Mouse (Mus musculus): Measurements from ENCODE around the gene Cadm1.

Gene Cadm1

DNA sequence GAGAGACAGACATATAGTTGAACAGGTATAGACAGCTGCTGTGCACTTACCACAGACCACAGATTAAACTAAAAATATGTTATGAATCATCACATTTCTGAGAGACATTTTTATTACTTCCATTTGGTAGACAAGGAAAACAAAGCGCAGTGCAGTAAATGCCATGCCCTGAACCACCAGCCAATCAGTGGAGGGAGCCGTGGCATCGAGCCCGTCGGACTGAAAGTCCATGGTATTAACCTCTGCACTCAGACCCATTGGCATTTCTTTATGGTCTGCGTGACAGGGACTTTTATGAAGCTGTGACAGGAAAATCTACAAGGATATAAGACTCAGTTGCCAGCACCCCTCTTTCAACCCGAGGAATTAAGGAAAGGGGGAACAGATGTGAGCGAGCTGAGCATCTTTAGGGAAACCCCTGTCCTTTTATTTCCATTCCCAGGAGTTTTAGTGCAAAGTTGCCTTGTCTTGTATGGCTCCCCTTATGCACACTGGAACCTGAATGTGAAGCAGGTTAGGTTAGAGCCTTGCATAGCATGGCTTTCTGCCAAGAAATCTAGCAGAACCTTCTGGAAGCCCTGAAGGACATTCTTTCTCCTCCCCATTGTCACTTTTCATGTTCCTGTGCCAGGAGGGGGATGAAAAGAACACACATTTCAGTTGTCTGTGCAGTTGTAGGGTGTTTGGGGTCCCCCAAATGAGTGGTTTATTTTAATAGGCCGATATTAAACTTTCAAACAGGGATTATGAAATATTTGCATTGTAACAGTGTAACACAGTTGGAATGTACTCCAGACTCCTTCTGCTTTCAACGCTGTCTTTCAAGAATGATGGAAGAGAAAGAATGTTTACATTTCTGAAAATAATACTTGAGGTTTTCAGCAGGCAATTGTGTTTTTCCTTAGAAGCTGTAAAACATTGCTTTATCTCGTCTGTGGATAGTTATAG, 145.1 kb downstream of the Cadm1 start:
- DNase-seq (ENCODE audit: low spot score) = no peak

DNA sequence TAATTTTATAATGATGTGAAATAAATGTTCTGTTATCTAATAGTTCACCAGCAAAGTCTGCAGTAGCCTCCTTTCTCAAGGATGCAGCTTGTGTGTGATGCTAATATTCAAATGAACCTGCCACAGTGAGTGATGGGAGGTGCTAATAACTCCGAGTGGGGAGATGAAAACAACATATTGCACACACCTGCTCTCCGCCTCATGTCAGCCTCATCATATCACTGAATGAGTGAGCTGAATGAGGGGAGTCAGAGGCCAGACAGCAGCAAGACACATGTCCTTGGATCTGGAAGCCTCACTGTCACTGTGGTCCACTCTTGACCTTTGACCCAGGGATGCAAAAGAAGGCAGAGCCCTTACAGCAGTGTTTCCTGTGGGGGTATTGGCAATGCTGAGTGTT, 156.9 kb downstream of the Cadm1 start:
- DNase-seq (ENCODE audit: low spot score) = no peak

DNA sequence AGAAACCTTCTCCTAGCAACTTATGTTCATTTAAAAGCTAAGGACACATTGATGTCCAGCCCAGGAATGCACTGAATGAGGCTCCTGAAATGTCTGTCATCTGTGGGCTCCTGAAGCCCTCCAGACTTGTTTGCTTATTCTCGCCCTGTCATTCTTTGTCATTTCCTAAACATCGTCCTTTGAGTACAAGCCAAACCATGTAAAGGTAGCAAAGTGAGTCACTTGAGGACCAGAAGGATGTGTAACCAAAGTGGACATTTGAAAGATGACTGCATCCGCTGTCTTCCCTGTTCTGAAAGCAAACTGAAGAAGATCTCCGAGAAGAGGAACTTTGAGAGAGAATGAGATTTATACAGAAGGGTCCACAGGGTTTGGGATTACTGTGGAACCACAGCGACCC, 157.6 kb downstream of the Cadm1 start:
- DNase-seq (ENCODE audit: low spot score) = no peak

DNA sequence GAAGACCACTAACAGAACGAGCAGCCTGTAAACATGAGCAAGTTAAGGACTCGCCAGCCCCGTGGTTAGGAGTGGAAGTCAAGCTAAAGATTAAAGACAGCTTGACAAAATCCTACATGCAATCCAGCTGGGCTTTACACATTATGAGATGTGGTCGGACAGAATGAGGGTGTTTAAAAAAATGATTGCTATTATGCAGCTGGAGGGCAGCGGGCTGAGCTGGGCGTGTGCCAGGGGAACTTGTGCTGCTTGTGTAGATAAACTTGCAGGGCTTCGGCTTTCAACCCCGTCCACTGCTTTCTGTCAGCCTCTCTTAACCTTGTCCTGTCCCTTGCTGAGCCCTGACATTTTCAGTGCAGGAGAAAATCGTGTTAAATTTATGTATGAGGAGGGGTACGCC, 158.3 kb downstream of the Cadm1 start:
- no peak for DNase-seq (ENCODE audit: low spot score)

DNA sequence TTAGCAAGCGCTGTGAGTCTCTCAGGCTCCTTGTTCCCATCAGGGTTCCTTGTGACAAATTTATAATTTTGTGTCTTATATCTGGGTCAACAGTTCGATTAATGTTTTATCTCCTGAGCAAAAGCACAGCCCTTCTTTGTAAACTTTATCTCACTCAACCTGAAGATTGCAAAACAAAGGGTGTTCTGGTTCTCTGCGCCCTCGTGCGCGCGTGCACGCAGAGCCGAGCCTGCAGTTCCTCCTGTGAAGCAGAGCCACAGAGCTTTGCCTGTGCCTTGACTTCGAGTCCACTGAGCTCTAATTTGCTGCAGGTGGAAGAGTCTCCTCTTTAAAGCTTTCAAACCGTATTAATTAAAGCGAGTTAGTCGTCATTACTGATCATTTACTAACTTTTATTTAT, 162.9 kb downstream of the Cadm1 start:
- no peak for DNase-seq (ENCODE audit: low spot score)

DNA sequence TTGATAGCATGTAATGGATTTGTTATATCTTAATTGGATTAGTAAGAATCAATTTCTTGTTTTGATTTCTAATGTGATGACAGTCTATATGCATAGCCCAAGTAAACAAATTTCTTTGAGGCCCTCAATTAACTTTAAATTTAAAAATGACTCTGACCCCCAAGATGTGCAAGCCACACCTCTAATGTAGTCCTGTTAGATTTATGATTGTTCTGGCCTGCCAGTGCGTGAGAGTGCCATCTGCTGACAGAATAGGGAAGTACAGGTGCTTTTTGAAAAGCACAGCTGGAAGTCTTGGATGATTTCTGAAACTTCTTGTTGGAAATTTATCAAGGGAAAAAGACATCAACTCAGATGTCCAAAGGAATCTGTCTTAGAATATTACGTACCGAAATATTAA, 169.1 kb downstream of the Cadm1 start:
- peak; percentile 75 for DNase-seq (ENCODE audit: low spot score)

DNA sequence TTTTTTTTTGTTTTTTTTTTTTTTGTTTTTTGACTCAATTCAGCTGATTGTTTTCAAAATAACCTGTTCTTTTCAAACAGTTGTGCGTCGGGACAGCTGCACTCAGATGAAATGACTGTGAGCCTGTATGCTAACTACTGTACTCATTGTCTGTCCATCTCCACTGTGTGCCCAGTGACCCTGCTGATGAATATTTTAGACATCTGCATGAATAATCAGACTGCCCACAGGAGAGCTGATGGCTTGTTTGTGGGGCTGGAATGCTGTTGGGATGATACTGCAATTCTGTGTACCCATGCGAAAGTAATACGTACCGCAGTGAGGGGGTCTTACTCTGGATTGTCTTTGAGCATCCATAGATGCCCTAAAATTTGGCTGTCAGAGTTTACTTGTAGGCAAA, 170.0 kb downstream of the Cadm1 start:
- no peak for DNase-seq (ENCODE audit: low spot score)

DNA sequence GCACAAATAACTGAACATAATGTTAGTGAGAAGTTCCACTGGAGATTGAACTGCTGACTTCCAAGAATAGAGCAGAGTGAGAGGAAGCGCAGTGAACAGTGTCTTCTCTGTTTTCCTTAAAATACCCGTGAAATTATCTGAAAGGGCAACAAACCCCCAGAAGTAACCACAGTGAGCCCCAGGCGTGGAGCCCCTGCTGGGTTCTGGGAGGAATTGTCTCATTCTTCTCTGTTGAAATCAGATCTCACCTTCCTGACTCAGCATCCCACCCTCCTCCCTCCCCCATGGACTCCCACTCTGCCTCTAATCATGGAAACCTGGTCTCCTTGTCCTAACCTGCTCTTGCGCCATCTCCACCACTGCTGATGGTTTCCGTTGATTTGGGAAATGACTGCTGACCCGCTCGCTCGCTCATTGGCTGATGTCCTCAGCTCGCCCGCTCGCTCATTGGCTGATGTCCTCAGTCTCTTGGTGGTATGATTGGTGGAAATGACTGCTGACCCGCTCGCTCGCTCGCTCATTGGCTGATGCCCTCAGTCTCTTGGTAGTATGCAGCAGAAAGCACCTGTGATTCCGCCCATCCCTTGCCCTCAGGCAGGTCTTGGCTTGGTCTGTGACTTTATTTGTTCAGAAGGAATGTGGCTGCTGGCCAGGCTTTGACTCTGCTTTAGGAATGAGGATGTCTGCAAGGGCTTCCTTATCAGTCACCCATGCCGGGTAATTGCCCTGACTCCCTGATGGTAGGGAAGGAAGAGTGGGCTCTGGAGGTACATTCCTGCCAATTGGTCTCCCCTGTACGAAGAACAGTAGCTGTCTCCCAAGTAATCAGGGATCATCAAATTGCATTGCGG, 173.3 kb downstream of the Cadm1 start:
- no peak for DNase-seq (ENCODE audit: low spot score)

DNA sequence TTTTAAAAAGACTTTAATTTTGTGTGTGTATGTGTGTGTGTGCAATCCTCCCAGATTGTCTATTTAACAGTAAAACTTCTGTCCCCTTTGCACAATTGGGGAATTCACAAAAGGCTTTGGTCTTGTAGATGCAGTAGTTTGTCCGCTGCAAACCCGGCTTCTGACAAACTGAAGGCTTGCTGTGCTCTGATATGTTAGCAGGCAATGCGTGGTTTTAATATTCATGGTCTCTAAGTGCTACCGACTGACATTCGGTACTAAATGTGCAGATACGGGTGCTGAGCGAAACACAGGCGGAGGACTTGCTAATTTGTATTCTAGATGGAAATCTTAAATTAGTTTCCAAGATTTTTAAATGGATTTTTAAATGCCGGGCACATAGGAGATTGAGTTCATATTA, 176.4 kb downstream of the Cadm1 start:
- DNase-seq (ENCODE audit: low spot score) = no peak

DNA sequence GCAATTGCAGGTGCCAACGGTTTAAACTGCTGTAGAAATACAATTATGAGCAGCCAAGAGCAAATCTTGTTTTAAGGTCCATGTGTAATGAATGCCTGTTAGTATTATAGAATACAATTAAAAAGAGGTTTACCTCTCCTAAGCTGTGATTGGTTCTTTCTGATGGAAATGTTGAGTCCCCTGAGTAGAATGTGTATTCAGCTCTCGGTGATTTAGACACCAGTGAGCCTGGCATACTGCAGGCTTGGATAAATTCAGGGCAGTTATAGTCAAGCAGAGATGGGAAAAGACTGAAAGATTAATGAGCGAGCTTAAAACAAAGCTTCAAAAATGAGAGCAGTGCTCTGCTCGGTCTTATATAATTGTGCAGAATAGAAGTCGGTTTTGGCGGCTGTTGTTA, 177.4 kb downstream of the Cadm1 start:
- DNase-seq (ENCODE audit: low spot score) = no peak

DNA sequence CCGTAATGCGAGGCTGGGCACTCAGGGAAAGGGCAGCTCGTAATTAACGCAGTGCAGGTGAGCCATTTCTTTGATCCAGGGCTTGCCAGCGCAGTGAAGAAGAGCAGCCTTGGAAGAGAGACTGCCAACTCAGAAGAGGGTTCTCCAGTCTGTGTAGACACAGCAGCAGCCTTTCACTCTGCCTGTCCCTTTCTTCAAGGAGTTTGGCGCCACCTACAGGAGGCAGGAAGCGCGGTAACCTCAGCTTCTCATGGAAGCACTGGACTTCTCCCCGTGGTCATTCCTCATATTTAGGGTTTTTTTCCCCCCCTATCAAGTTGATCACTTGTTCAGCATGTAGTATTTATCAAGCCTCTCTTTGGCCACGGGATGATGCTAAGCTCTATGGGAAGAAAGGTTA, 178.3 kb downstream of the Cadm1 start:
- peak; percentile 73 for DNase-seq (ENCODE audit: low spot score)

DNA sequence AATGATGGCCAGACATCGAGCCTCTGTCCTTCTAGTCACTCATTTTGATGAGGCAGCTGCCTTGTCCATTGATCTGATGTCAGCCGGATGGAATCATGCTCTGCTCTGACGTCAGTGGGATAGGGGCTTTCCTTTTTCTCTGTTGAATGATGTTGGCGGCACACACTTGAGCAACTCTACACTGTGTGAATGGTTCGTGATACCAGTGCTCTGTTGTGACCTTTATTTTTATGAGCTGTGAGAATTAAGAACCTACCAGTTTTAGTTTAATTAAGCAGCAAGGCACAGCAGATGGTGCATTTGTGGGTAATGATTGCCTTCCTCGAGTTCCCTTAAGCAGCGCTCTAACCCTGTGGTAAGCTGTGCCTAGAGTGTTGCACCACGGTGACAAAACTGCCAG, 181.0 kb downstream of the Cadm1 start:
- DNase-seq (ENCODE audit: low spot score) = no peak

DNA sequence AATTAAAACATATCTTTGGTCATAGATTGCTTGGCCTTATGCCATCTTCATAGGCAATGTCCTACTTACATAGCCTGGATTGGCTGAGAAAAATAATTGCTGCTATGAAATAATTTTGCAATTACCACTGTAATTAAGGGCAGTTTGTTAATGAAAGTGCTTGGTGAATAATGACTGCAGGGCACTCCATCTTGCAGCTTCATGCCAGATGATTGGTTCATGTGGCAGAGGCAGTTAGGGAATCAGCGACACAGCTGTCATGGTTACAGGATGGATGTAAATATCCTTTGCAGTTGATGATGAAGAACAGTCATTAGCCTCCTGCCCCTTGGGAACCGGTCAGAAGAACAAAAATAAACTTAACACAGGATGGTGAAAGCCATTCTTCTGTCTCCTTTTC, 184.6 kb downstream of the Cadm1 start:
- DNase-seq (ENCODE audit: low spot score) = no peak

DNA sequence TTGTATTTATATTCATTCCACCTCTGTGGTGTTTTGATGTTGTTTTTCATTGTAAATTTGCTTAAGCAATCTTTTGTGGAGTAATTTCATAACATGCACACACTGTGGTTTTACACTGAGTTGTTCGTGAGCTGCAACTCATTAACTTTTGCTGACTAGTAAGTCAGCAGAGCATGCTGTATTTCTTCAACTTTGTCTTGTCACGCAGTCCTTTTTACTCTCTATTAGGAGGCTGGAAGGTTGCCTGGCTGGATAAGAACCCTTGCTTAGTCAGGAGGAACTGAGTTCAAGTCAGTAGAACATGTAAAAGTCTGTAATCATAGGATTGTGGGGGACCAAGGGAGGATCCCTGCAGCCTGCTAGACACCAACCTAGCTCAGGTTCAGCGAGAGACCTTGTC, 185.4 kb downstream of the Cadm1 start:
- no peak for DNase-seq (ENCODE audit: low spot score)

DNA sequence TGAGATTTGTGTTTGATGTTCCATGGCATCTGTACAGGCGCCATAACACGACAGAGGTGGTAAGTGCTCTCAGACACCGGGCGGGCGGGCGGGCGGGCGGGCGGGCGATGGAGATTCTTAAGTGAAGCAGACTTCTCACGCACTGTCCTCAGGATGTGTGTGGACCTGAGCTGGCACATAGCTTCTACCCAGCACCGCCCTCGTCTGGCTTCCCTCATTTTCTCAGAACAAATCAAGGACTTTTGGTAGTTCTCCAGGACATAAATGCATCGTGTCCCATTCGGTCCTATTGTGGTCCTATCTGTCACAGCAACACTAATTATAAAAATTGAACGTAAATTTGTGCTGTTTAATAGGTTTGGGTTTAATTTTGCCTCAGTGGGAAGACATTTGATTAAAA, 186.9 kb downstream of the Cadm1 start:
- DNase-seq (ENCODE audit: low spot score) = no peak

DNA sequence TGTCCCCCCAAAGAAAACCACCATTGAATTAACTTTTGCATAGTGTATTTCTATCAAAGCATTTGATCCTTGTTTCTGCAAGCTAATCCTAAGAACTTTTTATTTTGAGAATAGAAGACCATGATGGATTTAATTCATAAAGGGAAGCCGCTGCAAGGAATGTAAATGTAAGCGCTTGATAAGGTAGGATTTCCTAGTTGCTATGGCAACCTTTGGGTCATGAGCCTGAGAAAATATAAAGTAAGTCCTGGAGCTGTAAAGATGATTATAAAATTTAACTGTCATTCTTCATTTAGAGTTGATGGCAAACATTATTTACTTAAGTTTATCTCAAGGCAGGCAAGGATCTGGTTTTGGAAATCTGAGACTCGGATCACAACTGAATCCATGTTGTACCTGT, 197.6 kb downstream of the Cadm1 start:
- DNase-seq (ENCODE audit: low spot score) = no peak

DNA sequence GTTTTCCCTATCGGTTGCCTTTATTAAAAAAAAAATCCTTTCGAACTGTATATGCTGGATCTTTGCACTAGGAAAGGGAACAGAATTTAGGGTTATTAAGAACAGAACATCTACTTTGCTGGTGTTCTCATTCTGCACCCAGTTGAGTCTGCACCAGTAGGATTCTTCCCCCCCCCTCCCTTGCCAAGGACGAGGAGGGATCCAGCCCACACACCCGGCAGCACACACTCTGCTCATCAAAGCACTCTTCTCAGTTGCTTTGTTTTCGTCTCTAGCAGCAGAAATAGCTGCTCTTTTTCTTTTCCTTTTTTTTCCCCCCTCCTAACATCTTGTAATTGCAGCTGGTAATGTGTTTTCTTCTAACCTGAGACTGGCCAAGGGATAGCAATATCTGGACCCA, 198.9 kb downstream of the Cadm1 start:
- no peak for DNase-seq (ENCODE audit: low spot score)

DNA sequence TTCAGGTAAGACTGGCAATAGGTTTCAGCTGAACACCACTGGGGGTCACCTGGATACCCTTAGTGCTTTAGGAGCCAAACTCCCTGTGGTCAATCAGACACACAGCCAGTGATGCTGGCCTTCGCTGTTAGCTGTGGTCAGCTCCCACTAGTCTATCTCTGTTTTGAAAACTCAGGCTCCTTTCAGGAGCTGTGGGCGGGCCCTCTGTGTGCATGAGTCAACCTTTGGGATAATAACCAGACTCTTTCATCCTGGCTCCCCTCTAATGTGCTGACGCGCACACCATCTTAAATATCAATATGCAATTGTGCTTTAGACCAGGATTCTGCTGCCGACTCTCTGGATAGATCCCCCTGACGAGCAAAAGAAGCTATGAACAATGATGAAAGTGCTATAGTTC, 200.3 kb downstream of the Cadm1 start:
- no peak for DNase-seq (ENCODE audit: low spot score)

DNA sequence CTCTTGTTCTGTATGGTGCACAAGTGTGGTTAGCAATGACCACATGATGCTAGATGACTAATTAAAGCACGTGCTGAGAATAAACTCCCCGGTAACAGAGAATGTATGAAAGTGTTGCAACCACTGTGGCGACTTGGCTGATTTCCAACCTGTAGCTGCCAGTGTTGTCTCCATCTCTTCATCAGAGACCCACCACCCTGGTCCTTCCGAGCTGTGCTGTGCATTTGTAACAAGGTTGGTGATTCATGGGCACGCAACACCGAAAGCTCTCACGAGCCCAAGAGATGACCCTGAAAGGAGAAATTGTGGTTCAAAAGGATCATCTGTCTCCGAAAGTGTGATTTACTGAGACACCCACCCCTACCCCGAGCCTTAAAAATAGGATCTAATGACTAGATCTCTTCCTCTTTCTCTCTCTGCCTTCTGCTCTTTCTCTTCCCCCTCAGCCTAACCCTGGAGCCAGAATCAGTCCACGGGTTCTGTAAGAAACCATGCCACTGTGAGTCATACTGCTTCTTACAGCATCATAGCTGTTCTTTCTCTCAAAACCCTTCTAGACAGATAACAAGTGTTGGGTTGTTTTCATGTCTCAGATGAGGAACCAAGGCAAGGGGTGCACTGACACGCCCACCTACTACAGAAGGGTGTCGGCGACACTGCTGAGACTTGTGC, 203.9 kb downstream of the Cadm1 start:
- peak; percentile 72 for DNase-seq (ENCODE audit: low spot score)

DNA sequence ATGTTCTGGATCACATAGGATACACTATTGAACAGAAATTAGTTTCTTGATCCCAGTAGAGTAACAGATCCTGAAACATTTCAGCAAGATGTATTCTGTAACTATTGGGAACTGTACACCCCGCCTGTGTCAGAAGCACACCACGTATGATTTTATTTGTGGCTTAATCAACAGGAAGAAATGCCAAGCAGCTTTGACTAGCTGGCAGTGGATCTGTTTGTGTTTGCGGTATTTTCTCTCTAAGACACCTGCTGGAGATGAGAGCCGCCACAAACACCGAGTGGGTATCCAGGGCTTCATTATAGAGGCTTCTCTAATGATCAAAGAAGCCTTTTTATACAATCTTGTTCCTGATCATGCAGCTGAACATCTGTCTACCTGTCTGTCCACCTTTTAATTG, 204.9 kb downstream of the Cadm1 start:
- DNase-seq (ENCODE audit: low spot score) = no peak

DNA sequence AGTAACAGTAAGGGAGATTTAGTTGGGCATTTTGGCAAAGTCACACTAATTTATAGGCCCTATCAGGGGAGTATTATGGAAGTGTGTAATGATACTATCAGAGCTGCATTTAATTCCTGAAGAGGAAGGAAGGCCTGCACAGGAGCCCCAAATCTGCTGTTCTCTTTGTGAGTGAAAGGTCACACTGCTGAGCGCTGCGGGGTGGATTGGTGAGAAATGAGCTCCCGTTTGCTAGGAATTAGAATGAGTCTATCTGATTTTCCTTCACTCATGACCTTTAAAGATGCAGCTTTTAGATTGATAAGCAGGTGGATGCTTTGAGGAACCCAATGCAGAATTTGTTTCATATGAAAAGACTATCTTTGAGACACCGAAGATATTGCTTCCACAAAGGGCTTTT, 208.8 kb downstream of the Cadm1 start:
- DNase-seq (ENCODE audit: low spot score) = no peak

DNA sequence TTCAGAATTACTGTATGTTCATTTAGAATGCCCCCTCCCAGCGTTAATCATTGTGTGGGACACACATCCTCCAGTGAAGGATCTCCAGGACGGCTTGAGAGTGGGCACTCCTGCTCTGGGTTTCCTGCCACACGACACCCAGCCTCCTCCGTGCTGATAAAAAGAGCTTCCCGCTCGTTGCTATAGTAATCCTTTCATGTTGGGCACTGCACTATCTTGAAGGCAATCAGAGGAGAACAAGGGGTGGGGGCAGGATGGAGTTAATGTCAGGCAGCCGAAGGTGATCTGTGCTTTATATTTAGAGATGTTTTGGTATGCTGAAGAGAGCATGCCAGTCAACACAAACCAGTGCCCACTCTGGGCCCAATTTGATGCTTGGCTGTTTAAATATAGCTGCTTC, 209.3 kb downstream of the Cadm1 start:
- DNase-seq (ENCODE audit: low spot score) = no peak

DNA sequence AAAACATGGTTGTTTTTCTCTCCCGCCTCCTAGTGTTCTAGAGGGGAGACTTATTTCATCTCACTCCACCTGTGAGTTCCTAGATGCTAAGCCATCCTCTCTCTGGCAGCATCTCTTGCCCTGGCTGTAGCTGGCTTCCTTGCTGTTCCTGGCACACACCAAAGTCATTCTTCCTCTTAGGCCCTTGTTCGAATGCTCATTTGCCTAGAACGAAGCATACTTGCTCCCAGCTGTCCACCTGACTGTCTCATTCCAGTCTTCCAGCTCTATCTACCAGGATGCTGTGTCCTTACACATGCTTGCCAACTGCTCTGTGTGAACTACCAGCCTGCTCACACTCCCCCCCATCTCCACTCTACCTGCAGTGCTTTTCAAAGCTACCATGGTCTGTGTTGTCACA, 211.8 kb downstream of the Cadm1 start:
- DNase-seq (ENCODE audit: low spot score) = no peak

All from layer of hippocampus, adult 9-10 months (tissue).